Mouse (Mus musculus) midbrain, embryonic 13.5 days (tissue): ENCODE measurements around the gene Bphl. TPM values are rescaled to one million over a fixed set of nuclear protein-coding genes. Genes with fewer than 3 reads are reported as not detected.

ENCODE experiments used
- ATAC-seq: fragments of 200-750 bp; cut with Nextera tagmentation; 2 replicates; pipeline ENCODE4 v1.8.0; 2017; ENCODE audit warnings: mild to moderate bottlenecking, moderate TSS enrichment, moderate library complexity
- H3K27ac ChIP-seq: fragments of 300-500 bp; sonication (generic); 2 replicates; pipeline ENCODE4 v1.5.1; 2015; ENCODE audit warnings: inconsistent platforms, mild to moderate bottlenecking, moderate library complexity
- H3K27me3 ChIP-seq: fragments of 300-500 bp; sonication (generic); 2 replicates; pipeline ENCODE4 v1.6.1; 2015; ENCODE audit warnings: mild to moderate bottlenecking, inconsistent platforms
- H3K36me3 ChIP-seq: fragments of 300-500 bp; sonication (generic); 2 replicates; pipeline ENCODE4 v1.6.1; 2015; ENCODE audit warnings: mild to moderate bottlenecking, inconsistent platforms
- H3K4me1 ChIP-seq: fragments of 300-500 bp; sonication (generic); replicated peaks from 2 replicates; pipeline ENCODE4 v1.6.1; 2015; ENCODE audit warnings: inconsistent platforms
- H3K4me2 ChIP-seq: fragments of 300-500 bp; sonication (generic); replicated peaks from 2 replicates; pipeline ENCODE4 v1.6.1; 2015; ENCODE audit warnings: moderate library complexity, mild to moderate bottlenecking, inconsistent platforms
- H3K4me3 ChIP-seq: fragments of 300-500 bp; sonication (generic); replicated peaks from 2 replicates; pipeline ENCODE4 v1.5.1; 2015; ENCODE audit warnings: mild to moderate bottlenecking, inconsistent platforms
- H3K9ac ChIP-seq: fragments of 300-500 bp; sonication (generic); replicated peaks from 2 replicates; pipeline ENCODE4 v1.6.1; 2015; ENCODE audit warnings: mild to moderate bottlenecking, inconsistent platforms
- H3K9me3 ChIP-seq: fragments of 300-500 bp; sonication (generic); 2 replicates; pipeline ENCODE4 v1.6.1; 2016; ENCODE audit warnings: mild to moderate bottlenecking, inconsistent platforms
- whole genome bisulfite sequencing: fragments of 180-500 bp; shearing (Covaris S2); methylation state at CpG from one replicate; pipeline ENCODE4 v1.1.7; 2015; 5-methylcytosine and 5-hydroxymethylcytosine counted together
- polyA plus RNA-seq: library from polyadenylated mRNA; unstranded; fragments of >200 nt; fragmentation: Nextera tagmentation; extraction: Ambion mirVana; gene quantifications from 2 replicates; pipeline ENCODE4 v1.2.1, GENCODE M21; 2015

Gene Bphl
- polyA plus RNA-seq, 1 experiment from 2014 or later = 36.8 TPM

DNA sequence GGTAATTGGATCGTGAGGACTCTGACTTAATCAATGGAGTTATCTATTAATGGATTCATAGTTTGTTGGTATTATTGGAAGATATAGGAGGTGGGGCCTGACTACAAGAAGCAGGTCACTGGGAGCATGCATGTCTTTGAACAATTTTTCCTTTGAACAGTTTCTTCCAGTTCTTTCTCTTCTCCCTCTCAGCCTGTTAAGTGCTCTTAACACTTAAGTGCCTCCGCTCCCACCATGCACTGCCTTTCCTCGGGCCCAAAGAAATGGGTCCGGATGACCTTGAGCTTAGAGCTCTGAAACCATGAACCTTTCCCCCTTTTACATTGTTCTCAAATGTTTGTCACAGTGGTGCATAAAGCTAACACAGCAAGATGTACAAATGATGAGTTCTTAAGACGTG, 671 bp upstream of the Bphl start:
- 0 out of 2 replicates have a peak overlapping the region, but pooled peaks have one; percentile 91 for H3K9ac ChIP-seq

DNA sequence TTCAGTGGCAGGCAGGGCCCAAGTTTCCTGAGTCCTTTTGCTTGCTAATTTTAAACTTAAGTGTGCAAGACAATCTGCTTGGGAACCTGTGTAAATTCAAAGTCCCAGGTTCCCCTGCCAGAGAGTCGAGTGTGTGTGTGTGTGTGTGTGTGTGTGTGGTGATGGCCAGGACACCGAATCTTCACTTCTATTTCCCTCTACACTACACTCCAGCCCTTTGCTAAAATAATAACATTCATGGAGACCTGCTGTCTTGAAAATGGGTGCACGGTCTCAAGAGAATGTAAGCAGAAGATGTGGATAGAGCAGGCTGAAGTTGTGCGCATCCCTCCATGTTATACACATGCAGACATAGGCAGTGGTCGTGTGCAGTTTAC, 647 bp downstream of the Bphl start:
- peak overlapping the region; percentile 83 for H3K27ac ChIP-seq
- peak; percentile 9 for ATAC-seq
- WGBS = 40% methylated on average over 5 of the region's 5 CpGs

More for the DNA sequence above, 671 bp upstream of the Bphl start:
- peaks cover 21% of the 10 kb centered on the region for H3K4me1 ChIP-seq
- peak; percentile 14 for ATAC-seq
- peak overlapping the region; percentile 83; the same call in 1 of the 2 replicates for H3K27ac ChIP-seq
- H3K27me3 ChIP-seq = no peaks in the 10 kb centered on the region
- 74% methylated on average over 5 of the region's 5 CpGs for WGBS
- H3K9me3 ChIP-seq = no peaks in the 10 kb centered on the region
- H3K4me2 ChIP-seq = peak overlapping the region; percentile 81; the same call in 1 of the 2 replicates
- H3K36me3 ChIP-seq = peaks cover 17% of the 10 kb centered on the region
- H3K4me3 ChIP-seq = no peak overlapping the region

DNA sequence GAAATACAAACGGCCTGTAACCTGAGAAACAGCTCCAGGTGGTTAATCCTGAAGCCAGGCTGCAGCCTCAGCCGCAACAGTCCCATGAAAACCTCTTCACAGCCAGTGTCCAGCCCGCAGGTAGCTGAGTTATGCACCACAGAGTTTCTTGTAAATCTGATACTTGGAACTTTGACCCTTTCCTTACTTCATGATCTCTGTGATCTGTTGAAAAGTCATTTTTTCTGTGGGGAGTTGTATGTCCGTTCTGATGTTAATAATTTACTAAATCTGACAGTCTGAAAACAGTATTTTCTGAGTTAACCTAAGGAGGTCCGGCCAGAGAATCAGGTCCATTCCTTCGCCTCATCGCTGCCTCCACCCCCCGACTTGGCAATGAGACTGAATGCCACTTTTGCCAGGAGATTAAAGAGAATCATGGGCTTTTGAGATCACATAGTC, 1.5 kb downstream of the Bphl start:
- Histone ChIP-seq H3K4me3 (peak overlapping the region; percentile 75), H3K9ac (peak overlapping the region; percentile 91), H3K27me3 (no peaks in the 10 kb centered on the region), H3K4me2 (peak overlapping the region; percentile 81), H3K36me3 (peaks cover 5% of the 10 kb centered on the region; the same call in 1 of the 2 replicates), H3K9me3 (no peaks in the 10 kb centered on the region), H3K4me1 (peaks cover 23% of the 10 kb centered on the region), H3K27ac (no peak overlapping the region)
- ATAC-seq = no peak
- WGBS = 37% methylated on average over 8 of the region's 8 CpGs

More for the DNA sequence above, 647 bp downstream of the Bphl start:
- Histone ChIP-seq H3K9me3 (no peaks in the 10 kb centered on the region), H3K27me3 (no peaks in the 10 kb centered on the region), H3K4me3 (peak overlapping the region; percentile 75), H3K9ac (peak overlapping the region; percentile 91), H3K4me1 (peaks cover 23% of the 10 kb centered on the region), H3K4me2 (peak overlapping the region; percentile 81), H3K36me3 (peaks cover 12% of the 10 kb centered on the region; the same call in 1 of the 2 replicates)

DNA sequence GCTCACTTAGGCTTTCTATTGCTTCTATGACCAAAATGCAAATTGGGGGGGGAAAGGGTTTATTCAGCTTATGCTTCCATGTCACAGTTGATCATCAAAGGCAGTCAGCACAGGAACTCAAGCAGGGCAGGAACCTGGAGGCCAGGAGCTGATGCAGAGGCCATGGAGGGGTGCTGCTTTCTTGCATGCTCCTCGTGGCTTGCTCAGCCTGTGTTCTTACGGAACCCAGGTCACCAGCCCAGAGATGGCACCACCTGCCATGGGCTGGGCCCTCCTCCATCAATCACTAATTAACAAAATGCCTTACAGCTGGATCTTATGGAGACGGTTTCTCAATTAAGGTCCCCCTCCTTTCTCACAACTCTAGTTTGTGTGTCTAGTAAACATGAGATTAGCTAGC, 2.7 kb downstream of the Bphl start:
- Histone ChIP-seq H3K9ac (no peak overlapping the region), H3K4me3 (no peak overlapping the region), H3K4me2 (no peak overlapping the region), H3K27me3 (no peaks in the 10 kb centered on the region), H3K4me1 (peaks cover 23% of the 10 kb centered on the region), H3K27ac (no peak overlapping the region), H3K9me3 (no peaks in the 10 kb centered on the region), H3K36me3 (0 out of 2 replicates have a peak, but pooled peaks cover 3% of the 10 kb centered on the region)
- WGBS = 93% methylated on average over 3 of the region's 3 CpGs
- no peak for ATAC-seq

DNA sequence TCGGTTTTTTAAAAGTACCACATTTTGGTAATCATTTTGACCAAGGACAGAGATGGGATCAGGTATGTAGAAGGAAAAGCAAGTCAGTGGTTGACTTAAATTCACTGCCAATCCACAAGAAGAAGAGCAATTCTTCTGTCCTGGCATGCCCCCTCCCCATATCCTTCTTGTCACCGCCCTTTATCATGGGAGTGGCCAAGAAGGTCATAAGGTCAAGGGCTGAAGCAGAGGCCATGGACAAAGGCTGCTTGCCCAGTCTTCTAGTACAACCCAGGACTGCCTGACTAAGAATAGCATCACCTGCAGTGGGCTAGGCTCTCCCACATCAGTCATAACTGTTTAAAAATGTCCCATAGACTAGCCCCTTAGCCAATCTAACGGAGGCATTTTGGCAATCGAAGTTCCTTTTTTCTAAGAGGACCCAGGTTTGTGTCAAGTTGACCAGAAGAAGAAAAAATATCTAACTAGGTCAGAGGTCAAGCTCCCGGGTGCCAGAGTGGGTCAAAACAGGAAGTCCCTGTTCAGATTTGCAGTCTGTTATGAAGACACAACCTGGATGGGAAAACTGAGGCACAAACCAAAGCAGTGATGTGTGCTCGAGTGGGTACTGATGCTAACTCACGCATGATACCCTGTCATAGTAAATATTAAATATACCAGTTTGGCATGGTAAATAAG, 6.5 kb downstream of the Bphl start:
- Histone ChIP-seq H3K9ac (no peak overlapping the region), H3K36me3 (peaks cover 10% of the 10 kb centered on the region), H3K4me3 (no peak overlapping the region), H3K4me1 (peaks cover 10% of the 10 kb centered on the region), H3K27me3 (no peaks in the 10 kb centered on the region), H3K4me2 (no peak overlapping the region), H3K27ac (no peak overlapping the region), H3K9me3 (no peaks in the 10 kb centered on the region)
- ATAC-seq = no peak
- WGBS = 80% methylated on average over 7 of the region's 7 CpGs

DNA sequence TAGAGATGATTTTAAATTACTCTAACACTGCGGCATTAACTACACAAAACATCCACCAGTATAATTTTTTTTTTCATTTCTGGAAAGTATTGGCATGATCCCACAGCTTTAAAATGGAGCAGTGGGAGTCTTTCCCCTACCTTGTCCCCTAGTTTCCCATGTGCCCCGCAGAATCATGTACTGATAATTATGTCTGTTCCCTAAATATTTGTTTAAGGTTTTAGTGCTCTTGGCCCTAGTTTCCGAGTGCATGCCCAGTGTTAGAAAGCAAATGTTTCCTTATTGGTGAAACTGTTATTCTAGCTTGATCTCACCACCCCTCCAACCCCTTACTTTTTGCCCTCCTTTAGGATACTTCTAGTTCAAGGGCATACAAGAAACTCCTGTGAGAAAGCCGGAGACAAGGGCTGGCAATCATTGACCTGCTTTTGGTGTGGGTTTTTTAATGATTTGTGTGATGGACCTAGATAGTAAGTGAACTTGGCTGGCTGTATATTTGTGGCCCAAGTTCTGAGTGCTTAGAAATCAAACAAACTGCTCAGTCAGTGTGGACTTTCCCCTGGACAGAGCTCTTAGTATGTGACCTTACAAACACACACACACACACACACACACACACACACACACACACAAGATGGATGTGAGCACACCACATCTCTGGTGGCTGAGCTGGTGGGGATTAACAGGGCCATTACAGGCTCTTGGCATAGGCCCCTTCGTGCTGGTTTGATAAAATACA, 8.3 kb downstream of the Bphl start:
- no peak overlapping the region for H3K4me3 ChIP-seq
- ATAC-seq = peak; percentile 48; the same call in 1 of the 2 replicates
- H3K36me3 ChIP-seq = peaks cover 14% of the 10 kb centered on the region
- no peaks in the 10 kb centered on the region for H3K27me3 ChIP-seq
- peaks cover 7% of the 10 kb centered on the region for H3K4me1 ChIP-seq
- H3K4me2 ChIP-seq = no peak overlapping the region
- no peak overlapping the region for H3K9ac ChIP-seq
- H3K27ac ChIP-seq = no peak overlapping the region
- WGBS = 66% methylated on average over 5 of the region's 5 CpGs
- H3K9me3 ChIP-seq = no peaks in the 10 kb centered on the region

DNA sequence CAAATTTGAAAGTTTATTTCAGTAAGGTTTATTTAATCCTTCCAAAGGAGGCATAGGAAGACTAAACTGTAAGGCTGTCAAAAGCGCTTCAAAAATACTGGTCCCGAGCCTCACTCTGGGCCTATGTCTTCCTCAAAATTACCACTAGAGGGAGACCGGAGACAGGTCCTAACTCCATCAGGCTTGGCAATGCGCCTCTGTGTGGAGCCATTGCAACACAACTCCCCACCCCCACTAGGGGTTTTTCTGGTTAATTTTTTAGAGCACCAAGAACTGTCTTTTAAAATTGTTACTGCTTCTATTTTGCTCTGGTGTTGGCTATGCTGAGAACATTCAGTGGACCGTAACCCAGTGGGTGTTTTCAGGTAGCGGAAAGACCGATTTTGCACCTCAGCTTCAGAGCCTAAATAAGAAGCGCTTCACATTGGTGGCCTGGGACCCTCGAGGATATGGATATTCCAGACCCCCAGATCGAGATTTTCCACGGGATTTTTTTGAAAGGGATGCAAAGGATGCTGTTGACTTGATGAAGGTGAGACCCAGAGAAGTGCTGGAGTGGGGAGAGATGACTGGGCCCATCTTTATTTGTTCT, 9.1 kb downstream of the Bphl start:
- H3K4me1 ChIP-seq = peaks cover 7% of the 10 kb centered on the region
- H3K27ac ChIP-seq = no peak overlapping the region
- no peaks in the 10 kb centered on the region for H3K27me3 ChIP-seq
- no peak overlapping the region for H3K4me3 ChIP-seq
- H3K9me3 ChIP-seq = no peaks in the 10 kb centered on the region
- no peak overlapping the region for H3K4me2 ChIP-seq
- H3K9ac ChIP-seq = no peak overlapping the region
- peaks cover 20% of the 10 kb centered on the region for H3K36me3 ChIP-seq
- ATAC-seq = peak; percentile 95
- 40% methylated on average over 11 of the region's 11 CpGs for WGBS

DNA sequence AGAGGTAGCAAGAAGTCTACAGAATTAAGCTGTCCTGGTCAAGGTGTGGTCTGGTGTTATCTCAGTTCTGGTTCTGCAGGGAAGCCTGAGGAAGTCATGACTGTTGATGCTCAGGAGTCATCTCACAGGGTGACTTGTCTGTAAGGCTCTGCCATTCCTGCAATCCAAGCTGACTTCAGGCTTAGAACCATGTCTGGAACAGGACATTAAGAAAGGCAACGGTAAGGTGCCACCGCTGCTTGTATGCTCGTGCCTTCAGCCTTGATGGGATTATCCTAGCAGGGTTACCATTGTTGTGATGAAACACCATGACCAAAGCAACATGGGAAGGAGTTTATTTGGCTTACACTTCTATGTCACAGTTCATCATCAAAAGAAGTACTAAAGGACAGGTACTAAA, 10.1 kb downstream of the Bphl start:
- H3K9ac ChIP-seq = no peak overlapping the region

DNA sequence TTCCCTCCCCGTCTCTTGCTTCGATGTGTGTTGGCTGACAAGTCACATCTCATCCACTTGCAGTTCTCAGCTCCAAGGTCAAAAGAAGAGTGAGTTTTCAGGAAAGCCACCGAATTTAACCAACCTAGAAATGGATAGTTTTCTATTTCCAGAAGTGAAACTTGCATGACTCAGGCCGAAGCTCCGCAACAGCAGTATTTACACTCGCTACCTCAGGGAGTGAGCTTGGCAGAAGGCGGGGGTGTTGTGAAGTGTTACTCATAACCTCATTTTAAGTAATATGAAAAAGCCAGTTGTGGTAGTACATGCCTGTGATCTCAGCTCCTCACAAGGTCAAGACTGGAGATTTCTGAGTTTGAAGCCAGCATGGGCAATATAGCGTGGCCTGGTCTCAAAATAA, 13.1 kb downstream of the Bphl start:
- ATAC-seq = no peak
- peaks cover 5% of the 10 kb centered on the region for H3K4me1 ChIP-seq
- no peak overlapping the region for H3K4me2 ChIP-seq
- H3K36me3 ChIP-seq = peaks cover 42% of the 10 kb centered on the region
- H3K4me3 ChIP-seq = no peak overlapping the region
- no peak overlapping the region for H3K27ac ChIP-seq
- 95% methylated on average over 8 of the region's 8 CpGs for WGBS
- no peak overlapping the region for H3K9ac ChIP-seq
- H3K27me3 ChIP-seq = no peaks in the 10 kb centered on the region
- H3K9me3 ChIP-seq = no peaks in the 10 kb centered on the region

More for the DNA sequence above, 10.1 kb downstream of the Bphl start:
- no peak for ATAC-seq
- H3K4me1 ChIP-seq = peaks cover 6% of the 10 kb centered on the region
- no peaks in the 10 kb centered on the region for H3K27me3 ChIP-seq
- 68% methylated on average over 3 of the region's 3 CpGs for WGBS
- H3K27ac ChIP-seq = no peak overlapping the region
- no peaks in the 10 kb centered on the region for H3K9me3 ChIP-seq
- no peak overlapping the region for H3K4me2 ChIP-seq
- peaks cover 27% of the 10 kb centered on the region for H3K36me3 ChIP-seq
- H3K4me3 ChIP-seq = no peak overlapping the region

DNA sequence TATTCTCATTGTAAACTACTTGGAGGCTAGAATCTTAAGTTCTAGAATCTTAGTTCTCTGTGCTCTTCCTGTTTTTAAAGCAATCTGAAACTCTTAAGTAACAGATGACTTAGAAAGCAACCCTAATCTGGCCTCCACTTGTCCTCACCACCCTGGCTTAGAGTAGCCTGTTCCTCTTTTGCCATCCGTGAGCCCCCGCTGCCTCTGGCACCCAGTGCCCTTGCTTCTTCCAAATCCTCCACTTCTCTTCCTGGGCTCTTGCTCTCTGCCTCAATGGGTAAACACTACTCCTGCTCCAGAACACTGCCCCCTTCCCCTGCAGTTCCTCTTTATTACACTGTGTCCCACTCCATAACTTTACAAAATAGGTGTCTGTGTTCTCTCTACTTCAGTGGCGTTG, 14.3 kb downstream of the Bphl start:
- H3K9ac ChIP-seq = no peak overlapping the region
- no peak overlapping the region for H3K4me2 ChIP-seq
- 96% methylated on average over 3 of the region's 3 CpGs for WGBS
- peaks cover 48% of the 10 kb centered on the region for H3K36me3 ChIP-seq
- no peak overlapping the region for H3K27ac ChIP-seq
- no peak for ATAC-seq
- peaks cover 2% of the 10 kb centered on the region for H3K4me1 ChIP-seq
- H3K9me3 ChIP-seq = no peaks in the 10 kb centered on the region
- H3K27me3 ChIP-seq = no peaks in the 10 kb centered on the region
- no peak overlapping the region for H3K4me3 ChIP-seq

DNA sequence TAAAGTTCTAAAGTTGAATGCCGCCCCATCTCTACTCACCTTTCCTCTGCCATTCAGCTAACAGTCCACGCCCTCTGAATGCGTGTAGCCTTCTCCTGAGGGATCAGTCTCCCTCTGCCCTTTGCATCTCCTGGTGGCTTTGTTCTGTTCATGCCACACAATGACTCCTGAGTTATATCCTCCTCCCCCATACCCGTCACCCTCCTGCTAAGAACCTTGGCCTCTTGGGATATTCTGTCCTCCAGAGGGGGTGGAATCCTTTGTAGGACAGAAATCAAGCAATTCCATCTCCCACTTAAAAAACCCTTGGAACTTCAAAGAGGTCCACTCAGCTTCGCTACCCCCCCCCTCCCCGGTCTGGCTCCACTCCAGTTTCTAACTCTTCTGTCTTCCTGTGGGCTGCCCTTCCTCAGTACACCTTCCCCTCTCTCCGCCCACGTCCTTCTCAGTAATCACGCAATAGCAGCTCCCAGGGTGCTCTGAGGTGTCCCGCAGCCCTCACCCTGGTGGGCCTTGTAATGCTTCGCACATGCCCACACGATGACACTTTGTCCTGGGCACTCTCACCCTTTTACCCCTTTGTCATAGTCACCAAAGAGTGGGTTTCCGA, 16.4 kb downstream of the Bphl start:
- 84% methylated on average over 13 of the region's 13 CpGs for WGBS
- peaks cover 49% of the 10 kb centered on the region for H3K36me3 ChIP-seq
- no peak for ATAC-seq

DNA sequence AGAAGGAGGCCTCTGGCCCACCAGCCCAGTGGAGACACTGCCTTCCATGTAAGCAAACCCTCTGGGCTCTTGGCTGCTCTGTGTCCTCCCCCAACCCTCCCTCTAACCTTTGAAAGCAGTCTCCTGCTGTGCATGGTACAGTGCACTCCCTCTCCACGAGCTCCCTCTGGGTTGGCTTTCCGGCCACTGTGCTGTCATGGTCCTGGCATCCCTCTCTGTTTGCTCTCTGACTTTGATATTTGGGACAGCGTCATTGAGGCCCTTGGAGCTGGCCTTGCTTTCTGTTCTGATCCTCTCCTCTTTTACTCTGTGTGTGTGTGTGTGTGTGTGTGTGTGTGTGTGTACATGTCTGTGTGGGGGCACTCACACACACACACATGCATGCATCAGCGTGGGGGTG, 17.0 kb downstream of the Bphl start:
- no peak overlapping the region for H3K9ac ChIP-seq
- H3K4me2 ChIP-seq = no peak overlapping the region
- 60% methylated on average over 4 of the region's 4 CpGs for WGBS
- no peaks in the 10 kb centered on the region for H3K9me3 ChIP-seq
- peaks cover 49% of the 10 kb centered on the region for H3K36me3 ChIP-seq
- no peaks in the 10 kb centered on the region for H3K4me1 ChIP-seq
- no peaks in the 10 kb centered on the region for H3K27me3 ChIP-seq
- no peak overlapping the region for H3K4me3 ChIP-seq
- 0 out of 2 replicates have a peak, but pooled peaks have one; percentile 17 for ATAC-seq
- H3K27ac ChIP-seq = no peak overlapping the region

More for the DNA sequence above, 16.4 kb downstream of the Bphl start:
- Histone ChIP-seq H3K4me1 (no peaks in the 10 kb centered on the region), H3K4me2 (no peak overlapping the region), H3K27me3 (no peaks in the 10 kb centered on the region), H3K9me3 (no peaks in the 10 kb centered on the region), H3K4me3 (no peak overlapping the region), H3K9ac (no peak overlapping the region), H3K27ac (no peak overlapping the region)
